Mouse (Mus musculus): ENCODE data around the gene Apoc3.

DNA sequence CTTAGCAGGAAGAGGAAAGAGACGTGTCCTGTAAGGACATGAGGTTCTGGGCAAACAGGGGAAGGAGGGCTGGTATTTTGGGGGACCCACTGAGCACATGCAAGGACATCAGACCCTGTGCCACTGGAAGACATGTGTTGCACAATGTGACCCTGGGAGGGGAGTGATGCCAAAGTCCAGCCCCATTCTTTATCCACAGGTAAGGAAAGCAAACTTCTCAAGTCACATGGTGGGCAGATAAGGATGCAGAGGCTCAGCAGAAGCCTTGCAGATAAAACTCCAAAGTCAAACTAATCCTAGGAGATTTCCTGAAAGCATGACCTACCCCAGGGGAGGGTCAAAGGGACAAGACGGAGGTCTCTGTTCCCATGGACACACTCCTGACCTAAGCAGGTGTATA is 6.4 kb upstream of the Apoc3 start:
- TF ChIP-seq ZKSCAN1 (IDR thresholded peaks at IDR 0.05; ENCODE audit: borderline replicate concordance, low read depth, low read length) (no peak), POLR2A (IDR thresholded peaks at IDR 0.05; ENCODE audit: low read depth, low read length) (no peak), CTCF (conservative IDR thresholded peaks at IDR 0.05 in 1 of 2, IDR thresholded peaks at IDR 0.05 in 1 of 2; ENCODE audit: low read depth in 2 of 2, low read length in 2 of 2) (no peak), RCOR1 (conservative IDR thresholded peaks at IDR 0.05; ENCODE audit: low read depth, low read length) (no peak), TCF12 (IDR thresholded peaks at IDR 0.05; ENCODE audit: low read depth, low read length) (no peak), MAFK (IDR thresholded peaks at IDR 0.05; ENCODE audit: insufficient replicate concordance, low read length) (no peak), MAX (IDR thresholded peaks at IDR 0.05; ENCODE audit: low read length) (no peak), E2F4 (IDR thresholded peaks at IDR 0.05; ENCODE audit: insufficient replicate concordance, low read depth, low read length) (no peak)

Measured in CH12.LX (cell line).